Mouse (Mus musculus) c-Kit-negative CD71-positive TER-119-positive erythroid progenitor cells, embryonic 14.5 days (primary cell): ENCODE measurements around the gene 1700023F06Rik.
"Not testable (repeated sequence)": the region's sequence is repeated elsewhere in the genome, so short reads cannot be mapped to it uniquely, and the experiment has no call there.

Source experiments
- DNase-seq: peaks from one replicate; pipeline ENCODE4 v3.0.0-alpha.2; 2013; ENCODE audit warnings: low read depth, low spot score

The 1700023F06Rik gene

GRCm38 (mm10) chr11:103223444-103223843 lies 15.1 kb upstream of the 1700023F06Rik start:
- no peak for DNase-seq

GRCm38 (mm10) chr11:103222718-103223117 lies 14.4 kb upstream of the 1700023F06Rik start:
- not testable (repeated sequence) for DNase-seq

GRCm38 (mm10) chr11:103221437-103221836 lies 13.1 kb upstream of the 1700023F06Rik start:
- DNase-seq: no peak

GRCm38 (mm10) chr11:103219995-103220394 lies 11.6 kb upstream of the 1700023F06Rik start:
- no peak for DNase-seq

- no peak for DNase-seq
Observed at GRCm38 (mm10) chr11:103219259-103219658, 10.9 kb upstream of the 1700023F06Rik start.

GRCm38 (mm10) chr11:103218517-103218901 lies 10.2 kb upstream of the 1700023F06Rik start:
- DNase-seq: no peak

GRCm38 (mm10) chr11:103217790-103218516 lies 9.6 kb upstream of the 1700023F06Rik start, which contains the start of gene Spata32:
Gene Spata32 (minus strand): TSS chr11:103218432.
- no peak for DNase-seq

GRCm38 (mm10) chr11:103215355-103215754 lies 7.0 kb upstream of the 1700023F06Rik start:
- DNase-seq: no peak

GRCm38 (mm10) chr11:103213712-103214111 lies 5.4 kb upstream of the 1700023F06Rik start:
- no peak for DNase-seq

- no peak for DNase-seq
Observed at GRCm38 (mm10) chr11:103210291-103210690, 1.9 kb upstream of the 1700023F06Rik start.

GRCm38 (mm10) chr11:103206203-103206602 lies 2.2 kb downstream of the 1700023F06Rik start:
- no peak for DNase-seq

- no peak for DNase-seq
Observed at GRCm38 (mm10) chr11:103202376-103202775, 6.0 kb downstream of the 1700023F06Rik start.

GRCm38 (mm10) chr11:103201664-103202063 lies 6.7 kb downstream of the 1700023F06Rik start:
- DNase-seq: no peak

GRCm38 (mm10) chr11:103198911-103199803 lies 9.2 kb downstream of the 1700023F06Rik start:
- no peak for DNase-seq

GRCm38 (mm10) chr11:103198339-103198738 lies 10.0 kb downstream of the 1700023F06Rik start:
- DNase-seq: no peak

GRCm38 (mm10) chr11:103197340-103197739 lies 11.0 kb downstream of the 1700023F06Rik start:
- no peak for DNase-seq

GRCm38 (mm10) chr11:103195656-103196055 lies 12.7 kb downstream of the 1700023F06Rik start:
- DNase-seq: no peak

GRCm38 (mm10) chr11:103195236-103195635 lies 13.1 kb downstream of the 1700023F06Rik start:
- DNase-seq: no peak

GRCm38 (mm10) chr11:103193825-103194168 lies 14.6 kb downstream of the 1700023F06Rik start:
- DNase-seq: no peak

- DNase-seq: no peak
Observed at GRCm38 (mm10) chr11:103192956-103193824, 15.2 kb downstream of the 1700023F06Rik start.

- no peak for DNase-seq
Observed at GRCm38 (mm10) chr11:103192230-103192955, 16.0 kb downstream of the 1700023F06Rik start.
